Mouse (Mus musculus) splenic B cell, adult 2 months (primary cell): ENCODE results near the gene Pigw.
"Not testable (repeated sequence)": the region's sequence is repeated elsewhere in the genome, so short reads cannot be mapped to it uniquely, and the experiment has no call there.

Source experiments
- DNase-seq: peaks from one replicate; pipeline ENCODE4 v3.0.0-alpha.2; 2011; ENCODE audit warnings: low read depth, low spot score
- H3K27me3 ChIP-seq: 2 replicates; pipeline ENCODE4 v1.6.1; 2012; ENCODE audit warnings: mild to moderate bottlenecking, low read length, moderate library complexity, mixed read lengths; ENCODE audit not compliant: control insufficient read depth, poor library complexity, insufficient read depth, severe bottlenecking
- H3K36me3 ChIP-seq: 2 replicates; pipeline ENCODE4 v1.6.1; 2012; ENCODE audit warnings: mild to moderate bottlenecking, low read length, moderate library complexity, mixed read lengths; ENCODE audit not compliant: control insufficient read depth, poor library complexity, insufficient read depth, severe bottlenecking

Pigw gene

GRCm38 (mm10) chr11:84869537-84870232 lies 10.4 kb downstream of the Pigw start:
- Histone ChIP-seq H3K36me3 (peaks cover 2% of the 10 kb centered on the region; the same call in 1 of the 2 replicates), H3K27me3 (no peaks in the 10 kb centered on the region)
- DNase-seq = peak; percentile 95

GRCm38 (mm10) chr11:84868786-84869259 lies 11.3 kb downstream of the Pigw start:
- DNase-seq = peak; percentile 18
- H3K27me3 ChIP-seq = no peaks in the 10 kb centered on the region
- H3K36me3 ChIP-seq = peaks cover 2% of the 10 kb centered on the region; the same call in 1 of the 2 replicates

GRCm38 (mm10) chr11:84867586-84867985 lies 12.5 kb downstream of the Pigw start:
- H3K27me3 ChIP-seq = no peaks in the 10 kb centered on the region
- no peak for DNase-seq
- peaks cover 2% of the 10 kb centered on the region; the same call in 1 of the 2 replicates for H3K36me3 ChIP-seq

- no peak for DNase-seq
- Histone ChIP-seq H3K36me3 (peaks cover 4% of the 10 kb centered on the region; the same call in 1 of the 2 replicates), H3K27me3 (no peaks in the 10 kb centered on the region)
These were observed 14.8 kb downstream of the Pigw start for GRCm38 (mm10) chr11:84865268-84865667.

GRCm38 (mm10) chr11:84855285-84855684 lies 24.8 kb downstream of the Pigw start:
- no peak for DNase-seq
- Histone ChIP-seq H3K36me3 (peaks cover 11% of the 10 kb centered on the region), H3K27me3 (no peaks in the 10 kb centered on the region)

- Histone ChIP-seq H3K36me3 (peaks cover 10% of the 10 kb centered on the region; the same call in 1 of the 2 replicates), H3K27me3 (no peaks in the 10 kb centered on the region)
- no peak for DNase-seq
These were observed 32.5 kb downstream of the Pigw start for GRCm38 (mm10) chr11:84847475-84848090.

GRCm38 (mm10) chr11:84846741-84847474 lies 33.2 kb downstream of the Pigw start:
- no peaks in the 10 kb centered on the region for H3K27me3 ChIP-seq
- H3K36me3 ChIP-seq = peaks cover 10% of the 10 kb centered on the region; the same call in 1 of the 2 replicates
- DNase-seq = no peak

- Histone ChIP-seq H3K36me3 (peaks cover 18% of the 10 kb centered on the region), H3K27me3 (no peaks in the 10 kb centered on the region)
- peak; percentile 31 for DNase-seq
These were observed 40.8 kb downstream of the Pigw start for GRCm38 (mm10) chr11:84839330-84839729.

- not testable (repeated sequence) for H3K27me3 ChIP-seq, DNase-seq, H3K36me3 ChIP-seq
These were observed 50.6 kb downstream of the Pigw start for GRCm38 (mm10) chr11:84829495-84829894.

GRCm38 (mm10) chr11:84828516-84829399 lies 51.3 kb downstream of the Pigw start, which contains the start of gene Dhrs11:
Gene Dhrs11 (minus strand): TSS chr11:84828994.
- Histone ChIP-seq H3K27me3 (no peaks in the 10 kb centered on the region), H3K36me3 (0 out of 2 replicates have a peak, but pooled peaks cover 1% of the 10 kb centered on the region)
- DNase-seq = peak; percentile 91

GRCm38 (mm10) chr11:84827901-84828503 lies 52.1 kb downstream of the Pigw start:
- Histone ChIP-seq H3K36me3 (0 out of 2 replicates have a peak, but pooled peaks cover 1% of the 10 kb centered on the region), H3K27me3 (no peaks in the 10 kb centered on the region)
- peak; percentile 20 for DNase-seq

GRCm38 (mm10) chr11:84827492-84827891 lies 52.6 kb downstream of the Pigw start:
- no peak for DNase-seq
- no peaks in the 10 kb centered on the region for H3K27me3 ChIP-seq

More at GRCm38 (mm10) chr11:84827492-84827891, 52.6 kb downstream of the Pigw start:
- H3K36me3 ChIP-seq = 0 out of 2 replicates have a peak, but pooled peaks cover 1% of the 10 kb centered on the region
